Mouse (Mus musculus): ENCODE data around the gene Smyd5. TPM values are rescaled to one million over a fixed set of nuclear protein-coding genes. Genes with fewer than 3 reads are reported as not detected.

Gene Smyd5
- polyA plus RNA-seq, 1 experiment from 2014 or later, result 78.2 TPM

DNA sequence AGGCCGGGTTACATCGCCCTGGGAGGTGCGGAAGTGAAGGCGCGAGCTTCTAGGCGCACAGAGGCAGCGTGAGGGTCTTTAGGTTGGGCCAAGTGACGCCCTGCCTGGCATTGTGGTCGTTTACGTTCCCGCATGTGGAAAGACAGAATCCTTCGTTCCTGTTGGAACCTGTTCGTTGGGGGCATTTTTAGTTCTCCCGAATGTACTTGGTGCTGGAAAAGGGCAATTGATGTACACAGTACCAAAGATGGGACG is 20.5 kb downstream of the Smyd5 start:
- Histone ChIP-seq H3K27ac (ENCODE audit: low read length) (peak overlapping the region; percentile 92), H3K4me1 (ENCODE audit: control insufficient read depth, insufficient read depth, low read length) (peaks cover 45% of the 10 kb centered on the region), H3K9me3 (replicated peaks; ENCODE audit: control insufficient read depth, low read length, poor library complexity, severe bottlenecking) (no peaks in the 10 kb centered on the region), H3K36me3 (ENCODE audit: control insufficient read depth, insufficient read depth, low read length) (no peaks in the 10 kb centered on the region), H3K27me3 (ENCODE audit: control insufficient read depth, insufficient read depth, low read depth, low read length) (no peaks in the 10 kb centered on the region), H3K9ac (ENCODE audit: low read depth, low read length) (peak overlapping the region; percentile 86), H3K4me3 (ENCODE audit: low read depth, low read length) (peak overlapping the region; percentile 61), H3K4me2 (ENCODE audit: low read length) (peak overlapping the region; percentile 79)
- ATAC-seq, result no peak
- WGBS, result under 1% methylated on average over 15 of the region's 15 CpGs

DNA sequence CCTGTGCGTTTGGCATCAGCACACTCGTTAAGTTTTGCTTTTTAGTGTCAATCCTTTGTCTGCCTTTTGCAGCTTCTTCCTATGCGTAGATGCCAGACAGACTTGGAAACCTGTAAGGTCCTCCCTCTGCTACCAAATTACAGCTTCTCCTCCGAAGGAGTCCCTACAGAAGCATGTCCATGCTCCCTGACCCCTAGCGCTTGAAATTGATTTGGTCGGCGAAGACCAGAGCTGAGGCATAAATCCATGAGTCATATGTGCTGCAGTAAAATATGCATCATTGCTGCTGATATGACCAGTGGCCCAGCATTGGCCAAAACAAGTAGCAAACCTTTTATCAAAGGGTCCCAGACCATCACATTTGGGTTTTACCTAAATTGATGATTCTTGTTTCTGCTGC is 21.0 kb downstream of the Smyd5 start:
- H3K4me3 ChIP-seq (ENCODE audit: low read depth, low read length), result peak overlapping the region; percentile 61
- no peak for ATAC-seq
- peak overlapping the region; percentile 86 for H3K9ac ChIP-seq (ENCODE audit: low read depth, low read length)
- WGBS, result 14% methylated on average over 7 of the region's 7 CpGs
- H3K4me1 ChIP-seq (ENCODE audit: control insufficient read depth, insufficient read depth, low read length), result peaks cover 45% of the 10 kb centered on the region
- no peaks in the 10 kb centered on the region for H3K36me3 ChIP-seq (ENCODE audit: control insufficient read depth, insufficient read depth, low read length)
- H3K4me2 ChIP-seq (ENCODE audit: low read length), result peak overlapping the region; percentile 79
- H3K27me3 ChIP-seq (ENCODE audit: control insufficient read depth, insufficient read depth, low read depth, low read length), result no peaks in the 10 kb centered on the region
- peak overlapping the region; percentile 92 for H3K27ac ChIP-seq (ENCODE audit: low read length)
- no peaks in the 10 kb centered on the region for H3K9me3 ChIP-seq (replicated peaks; ENCODE audit: control insufficient read depth, low read length, poor library complexity, severe bottlenecking)

DNA sequence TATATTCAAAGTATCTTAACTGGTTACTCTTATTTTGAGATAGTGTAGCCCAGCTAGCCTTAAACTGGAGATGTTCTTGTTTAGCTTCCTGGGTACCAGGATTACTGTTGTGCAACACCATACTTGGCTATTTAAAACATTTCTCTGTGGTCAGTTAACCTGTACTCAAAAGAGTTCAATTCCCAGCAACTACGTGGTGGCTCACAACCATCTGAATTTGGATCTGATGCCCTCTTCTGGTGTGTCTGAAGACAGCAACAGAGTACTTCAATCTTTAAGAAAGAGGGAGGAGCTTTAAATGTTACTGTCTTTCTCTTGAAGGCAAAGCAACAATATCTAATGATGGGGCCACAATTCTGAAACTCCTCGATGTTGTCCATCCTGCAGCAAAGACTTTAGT is 27.8 kb downstream of the Smyd5 start:
- Histone ChIP-seq H3K27ac (ENCODE audit: low read length) (no peak overlapping the region), H3K4me3 (ENCODE audit: low read depth, low read length) (no peak overlapping the region), H3K36me3 (ENCODE audit: control insufficient read depth, insufficient read depth, low read length) (peaks cover 22% of the 10 kb centered on the region), H3K27me3 (ENCODE audit: control insufficient read depth, insufficient read depth, low read depth, low read length) (no peaks in the 10 kb centered on the region), H3K4me1 (ENCODE audit: control insufficient read depth, insufficient read depth, low read length) (peaks cover 20% of the 10 kb centered on the region), H3K4me2 (ENCODE audit: low read length) (no peak overlapping the region), H3K9me3 (replicated peaks; ENCODE audit: control insufficient read depth, low read length, poor library complexity, severe bottlenecking) (no peaks in the 10 kb centered on the region), H3K9ac (ENCODE audit: low read depth, low read length) (no peak overlapping the region)
- ATAC-seq, result no peak
- 91% methylated on average over 2 of the region's 2 CpGs for WGBS

DNA sequence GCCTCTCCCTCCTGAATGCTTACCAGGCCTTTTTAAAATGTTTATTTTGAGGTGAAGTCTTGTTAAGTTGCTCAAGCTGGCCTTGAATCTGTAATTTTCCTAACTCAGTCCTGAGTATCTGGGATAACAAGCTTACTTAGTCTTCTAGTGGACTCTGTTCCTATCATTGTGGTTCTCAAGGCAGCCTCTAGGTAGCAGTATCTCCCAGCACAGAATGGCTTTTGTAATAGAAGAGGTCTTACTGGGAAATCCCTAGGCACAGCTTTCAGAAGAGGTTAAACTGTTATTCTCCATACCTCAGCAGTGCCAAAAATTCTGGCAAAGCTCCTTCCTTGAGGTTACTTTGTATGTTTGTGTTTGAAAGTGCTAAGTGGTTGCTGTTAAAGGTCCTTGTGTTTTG is 33.6 kb downstream of the Smyd5 start:
- H3K4me2 ChIP-seq (ENCODE audit: low read length), result no peak overlapping the region

DNA sequence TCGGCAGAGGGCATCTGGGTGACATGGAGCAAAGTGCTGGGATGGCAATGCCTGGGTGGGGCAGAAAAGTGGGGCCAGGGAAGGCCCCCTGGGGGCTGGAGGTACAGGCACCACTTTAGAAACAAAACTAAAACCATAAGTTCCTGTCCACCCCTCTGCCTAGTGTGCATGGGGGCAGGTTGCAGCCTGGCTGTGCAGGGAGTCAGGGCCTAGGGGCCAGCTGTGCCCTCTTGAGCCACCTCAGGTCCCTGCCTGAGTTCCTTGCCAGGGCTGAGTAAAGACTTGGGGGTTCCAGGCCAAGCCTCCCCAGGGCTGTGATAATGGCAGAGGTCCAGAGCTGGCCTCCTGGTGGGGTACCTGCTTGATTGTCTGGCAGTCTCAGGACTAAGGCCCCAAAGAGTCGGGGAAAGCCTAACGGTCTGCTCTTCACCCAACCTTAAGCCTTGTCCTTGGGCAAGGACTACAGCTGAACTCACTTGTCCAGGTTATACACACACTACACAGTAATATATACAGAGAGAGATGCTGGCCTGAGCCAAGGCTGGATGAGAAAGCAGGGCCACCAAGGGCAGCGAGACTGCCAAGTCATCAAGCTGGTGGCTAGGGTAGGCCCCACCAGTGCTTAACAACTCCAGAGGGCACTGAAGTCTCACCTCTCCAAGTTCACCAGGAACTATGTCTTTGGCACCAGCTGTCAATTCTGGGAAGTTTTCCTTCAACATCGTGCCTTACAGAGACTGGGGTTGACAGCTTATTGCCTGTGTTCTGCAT is 38.1 kb downstream of the Smyd5 start:
- no peak overlapping the region for H3K4me2 ChIP-seq (ENCODE audit: low read length)
- H3K9me3 ChIP-seq (replicated peaks; ENCODE audit: control insufficient read depth, low read length, poor library complexity, severe bottlenecking), result no peaks in the 10 kb centered on the region
- H3K36me3 ChIP-seq (ENCODE audit: control insufficient read depth, insufficient read depth, low read length), result peaks cover 48% of the 10 kb centered on the region
- H3K27me3 ChIP-seq (ENCODE audit: control insufficient read depth, insufficient read depth, low read depth, low read length), result no peaks in the 10 kb centered on the region
- no peak overlapping the region for H3K9ac ChIP-seq (ENCODE audit: low read depth, low read length)
- no peaks in the 10 kb centered on the region for H3K4me1 ChIP-seq (ENCODE audit: control insufficient read depth, insufficient read depth, low read length)
- no peak overlapping the region for H3K4me3 ChIP-seq (ENCODE audit: low read depth, low read length)
- H3K27ac ChIP-seq (ENCODE audit: low read length), result no peak overlapping the region
- WGBS, result 81% methylated on average over 5 of the region's 5 CpGs
- ATAC-seq, result no peak

More for the DNA sequence above, 33.6 kb downstream of the Smyd5 start:
- no peaks in the 10 kb centered on the region for H3K9me3 ChIP-seq (replicated peaks; ENCODE audit: control insufficient read depth, low read length, poor library complexity, severe bottlenecking)
- peaks cover 57% of the 10 kb centered on the region for H3K36me3 ChIP-seq (ENCODE audit: control insufficient read depth, insufficient read depth, low read length)
- ATAC-seq, result no peak
- no peak overlapping the region for H3K4me3 ChIP-seq (ENCODE audit: low read depth, low read length)
- H3K4me1 ChIP-seq (ENCODE audit: control insufficient read depth, insufficient read depth, low read length), result no peaks in the 10 kb centered on the region
- no peak overlapping the region for H3K9ac ChIP-seq (ENCODE audit: low read depth, low read length)
- no peaks in the 10 kb centered on the region for H3K27me3 ChIP-seq (ENCODE audit: control insufficient read depth, insufficient read depth, low read depth, low read length)
- no peak overlapping the region for H3K27ac ChIP-seq (ENCODE audit: low read length)

DNA sequence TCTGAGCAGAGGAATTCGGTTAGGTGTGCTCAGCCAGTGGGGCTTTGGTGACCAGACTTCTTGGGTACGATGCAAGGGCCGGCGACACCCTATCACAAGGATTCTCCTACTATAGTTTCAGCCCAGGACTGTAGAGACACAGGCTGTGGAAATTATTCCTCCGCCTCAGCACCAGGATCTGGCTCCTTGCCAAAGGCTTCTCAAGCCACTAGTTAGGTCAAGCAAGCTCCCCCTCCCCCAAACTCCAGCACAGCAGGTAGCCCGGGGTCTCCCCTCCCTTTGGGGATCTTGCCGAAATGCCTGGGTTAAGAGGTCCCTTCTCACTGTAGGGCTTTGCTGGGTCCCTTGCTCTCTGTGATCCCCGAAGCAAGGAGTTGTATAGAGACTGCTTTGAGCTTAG is 40.2 kb downstream of the Smyd5 start:
- H3K27ac ChIP-seq (ENCODE audit: low read length), result no peak overlapping the region
- no peak for ATAC-seq
- no peaks in the 10 kb centered on the region for H3K4me1 ChIP-seq (ENCODE audit: control insufficient read depth, insufficient read depth, low read length)
- H3K4me2 ChIP-seq (ENCODE audit: low read length), result no peak overlapping the region
- H3K36me3 ChIP-seq (ENCODE audit: control insufficient read depth, insufficient read depth, low read length), result peaks cover 37% of the 10 kb centered on the region
- H3K9me3 ChIP-seq (replicated peaks; ENCODE audit: control insufficient read depth, low read length, poor library complexity, severe bottlenecking), result no peaks in the 10 kb centered on the region
- 59% methylated on average over 8 of the region's 8 CpGs for WGBS
- no peaks in the 10 kb centered on the region for H3K27me3 ChIP-seq (ENCODE audit: control insufficient read depth, insufficient read depth, low read depth, low read length)
- no peak overlapping the region for H3K9ac ChIP-seq (ENCODE audit: low read depth, low read length)
- no peak overlapping the region for H3K4me3 ChIP-seq (ENCODE audit: low read depth, low read length)

DNA sequence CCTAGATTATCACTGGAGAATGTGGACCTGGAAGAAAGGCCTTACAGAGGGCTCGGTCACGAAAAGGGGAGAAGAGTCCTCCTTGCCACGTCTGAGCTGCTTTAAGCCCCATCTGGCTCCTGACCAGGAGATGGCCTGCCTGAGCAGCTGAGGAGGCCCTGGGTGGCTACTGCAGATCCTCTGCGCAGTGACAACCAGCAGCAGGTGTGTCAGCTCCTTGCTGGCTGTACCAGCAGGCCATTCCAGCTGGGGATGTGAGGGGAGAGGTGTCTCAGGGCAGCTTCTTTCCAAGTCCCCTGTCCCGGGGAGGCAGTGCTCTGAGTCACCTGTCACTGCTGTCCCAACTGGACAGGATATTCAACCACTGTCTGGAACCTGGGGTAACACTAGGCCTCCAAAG is 40.8 kb downstream of the Smyd5 start:
- no peak overlapping the region for H3K4me2 ChIP-seq (ENCODE audit: low read length)
- H3K27ac ChIP-seq (ENCODE audit: low read length), result no peak overlapping the region
- peaks cover 34% of the 10 kb centered on the region for H3K36me3 ChIP-seq (ENCODE audit: control insufficient read depth, insufficient read depth, low read length)
- no peaks in the 10 kb centered on the region for H3K9me3 ChIP-seq (replicated peaks; ENCODE audit: control insufficient read depth, low read length, poor library complexity, severe bottlenecking)
- H3K9ac ChIP-seq (ENCODE audit: low read depth, low read length), result no peak overlapping the region
- no peaks in the 10 kb centered on the region for H3K27me3 ChIP-seq (ENCODE audit: control insufficient read depth, insufficient read depth, low read depth, low read length)
- 55% methylated on average over 5 of the region's 5 CpGs for WGBS
- H3K4me3 ChIP-seq (ENCODE audit: low read depth, low read length), result no peak overlapping the region
- no peak for ATAC-seq
- no peaks in the 10 kb centered on the region for H3K4me1 ChIP-seq (ENCODE audit: control insufficient read depth, insufficient read depth, low read length)

DNA sequence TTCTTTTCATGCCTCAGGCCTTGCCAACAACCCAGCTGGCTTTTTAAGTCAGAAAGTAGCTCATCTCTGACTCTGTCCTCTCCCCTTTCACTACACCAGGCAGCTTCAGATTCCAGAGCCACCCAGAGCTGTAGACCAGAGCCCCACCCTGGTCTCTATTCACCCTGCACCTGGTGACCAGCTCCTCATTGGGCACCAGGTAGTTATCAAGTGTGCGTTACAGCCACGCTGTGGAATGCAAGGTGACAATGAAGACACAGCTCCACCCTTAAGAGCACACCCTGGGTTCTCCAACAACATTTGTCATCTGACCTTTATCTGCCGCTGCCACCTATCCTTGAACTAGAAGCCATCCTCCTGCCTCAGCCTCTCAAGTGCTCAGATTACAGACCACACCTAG is 43.8 kb downstream of the Smyd5 start:
- Histone ChIP-seq H3K9me3 (replicated peaks; ENCODE audit: control insufficient read depth, low read length, poor library complexity, severe bottlenecking) (no peaks in the 10 kb centered on the region), H3K4me3 (ENCODE audit: low read depth, low read length) (no peak overlapping the region), H3K36me3 (ENCODE audit: control insufficient read depth, insufficient read depth, low read length) (peaks cover 28% of the 10 kb centered on the region), H3K4me2 (ENCODE audit: low read length) (no peak overlapping the region), H3K4me1 (ENCODE audit: control insufficient read depth, insufficient read depth, low read length) (no peaks in the 10 kb centered on the region), H3K27ac (ENCODE audit: low read length) (no peak overlapping the region), H3K9ac (ENCODE audit: low read depth, low read length) (no peak overlapping the region), H3K27me3 (ENCODE audit: control insufficient read depth, insufficient read depth, low read depth, low read length) (no peaks in the 10 kb centered on the region)
- ATAC-seq, result no peak
- WGBS, result 91% methylated on average over 3 of the region's 3 CpGs

DNA sequence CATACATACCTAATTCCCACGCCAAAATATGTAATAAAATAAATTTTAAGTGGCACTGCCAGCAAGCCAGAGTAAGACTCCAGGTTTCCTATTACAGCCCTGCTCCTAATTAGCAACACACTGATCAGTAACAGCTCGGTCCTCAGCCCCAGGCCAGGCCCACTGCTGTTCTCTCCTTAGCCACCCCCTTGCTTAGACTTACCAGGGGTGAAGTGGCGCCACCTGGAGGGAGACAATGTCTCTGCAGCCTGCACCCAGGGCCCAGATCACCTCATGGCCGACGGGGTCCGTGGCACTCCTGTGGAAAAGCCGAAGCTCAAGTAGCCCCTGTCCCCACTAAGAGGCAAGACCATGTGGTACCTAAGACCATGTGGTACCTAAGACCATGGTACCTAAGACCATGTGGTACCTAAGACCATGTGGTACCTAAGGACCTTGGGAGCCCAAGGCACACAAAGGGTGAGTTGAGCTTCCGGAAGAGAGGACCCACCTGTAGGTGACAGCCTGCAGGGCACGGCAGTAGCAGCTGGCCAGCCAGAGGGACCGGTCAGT is 45.7 kb downstream of the Smyd5 start:
- Histone ChIP-seq H3K27ac (ENCODE audit: low read length) (no peak overlapping the region), H3K4me1 (ENCODE audit: control insufficient read depth, insufficient read depth, low read length) (no peaks in the 10 kb centered on the region), H3K4me2 (ENCODE audit: low read length) (no peak overlapping the region), H3K36me3 (ENCODE audit: control insufficient read depth, insufficient read depth, low read length) (peaks cover 25% of the 10 kb centered on the region; the same call in 1 of the 2 replicates), H3K4me3 (ENCODE audit: low read depth, low read length) (no peak overlapping the region), H3K9me3 (replicated peaks; ENCODE audit: control insufficient read depth, low read length, poor library complexity, severe bottlenecking) (no peaks in the 10 kb centered on the region), H3K27me3 (ENCODE audit: control insufficient read depth, insufficient read depth, low read depth, low read length) (no peaks in the 10 kb centered on the region), H3K9ac (ENCODE audit: low read depth, low read length) (no peak overlapping the region)
- WGBS, result 47% methylated on average over 10 of the region's 10 CpGs
- ATAC-seq, result peak; percentile 10; the same call in 1 of the 2 replicates

Data from midbrain, embryonic 16.5 days (tissue).